In genomic region chr3:131245766-131246578, GRCm38 (mm10) we compare ENCODE assay signal across 7 mouse cellular contexts. TPM values are rescaled to one million over a fixed set of nuclear protein-coding genes. Genes with fewer than 3 reads are reported as not detected.
A peak's percentile ranks its signal among the peaks of the same experiment; 100 is the strongest.
DNase-seq lines count a peak whose midpoint lies in the region; ATAC-seq lines count a peak whose summit lies in the region.

No protein-coding gene starts in this region.

- peak; percentile 87 for DNase-seq in ZHBTc4 (ENCODE audit: low read depth, low spot score)
- peak; percentile 48 for DNase-seq in cerebellum, adult 9-10 months
- DNase-seq in frontal cortex, postnatal 25 days (ENCODE audit: low spot score in 2 of 2): peak; percentile 17 to 50
- peak; percentile 78 for DNase-seq in hindlimb bud, embryonic 11.5 days (ENCODE audit: extremely low spot score, low read depth, low spot score)
- peak; percentile 59 to 77 for DNase-seq in left cerebral cortex, adult 18-20 months (ENCODE audit: low spot score in 2 of 2)
- DNase-seq in right cerebral cortex, postnatal 14 days: peak; percentile 60

- peak; percentile 90 for ATAC-seq in megakaryocyte progenitor cell, adult 5-6 weeks (replicated peaks; ENCODE audit: poor library complexity)

RNA-seq across cellular contexts. Expression of gene Hadh, which starts 25.9 kb away (rescaled TPM):
- 10 to 100 TPM; 18.7 to 20.3 TPM for total RNA-seq in left cerebral cortex, adult 18-20 months (2021)
- total RNA-seq in megakaryocyte progenitor cell, adult 5-6 weeks (2015): 65.5 and 76.6 TPM in 2 replicates
- 59.2 and 61.1 TPM in 2 replicates for total RNA-seq in megakaryocyte progenitor cell, adult 5-6 weeks (2017)

RNA-seq across cellular contexts. Expression of gene Cyp2u1, which starts 57.1 kb away (rescaled TPM):
- total RNA-seq in left cerebral cortex, adult 18-20 months (2021): 10 to 100 TPM; 15.9 to 17.0 TPM
- 0.86 and 1.1 TPM in 2 replicates for total RNA-seq in megakaryocyte progenitor cell, adult 5-6 weeks (2015)
- total RNA-seq in megakaryocyte progenitor cell, adult 5-6 weeks (2017): 0.81 and 0.92 TPM in 2 replicates

Comparison
In these comparisons a context has a peak if more than half of its experiments do, and no peak if none do; other contexts are left out.
1. Peak in every context shown above with its lines: DNase-seq and ATAC-seq.
2. DNase-seq: peak in every context shown above with its lines; median percentile 87 in ZHBTc4; 78 in hindlimb bud, embryonic 11.5 days; 68 in left cerebral cortex, adult 18-20 months; 60 in right cerebral cortex, postnatal 14 days; 48 in cerebellum, adult 9-10 months; 34 in frontal cortex, postnatal 25 days.
3. RNA of gene Cyp2u1, which starts 57.1 kb away (total RNA-seq): 15.9 to 17.0 TPM in left cerebral cortex, adult 18-20 months; 0.81 to 1.1 TPM in megakaryocyte progenitor cell, adult 5-6 weeks; every median in the first group is over 4 times any median in the second.